Mouse (Mus musculus): ENCODE results near the gene Cfap126.

Cfap126 gene

GRCm38 (mm10) chr1:171094424-171094823 lies 19.3 kb upstream of the Cfap126 start:
- DNase-seq (ENCODE audit: low spot score in 2 of 2): no peak

- no peak for DNase-seq (ENCODE audit: low spot score in 2 of 2)
Observed at GRCm38 (mm10) chr1:171096110-171096964, 17.4 kb upstream of the Cfap126 start.

GRCm38 (mm10) chr1:171097136-171097535 lies 16.6 kb upstream of the Cfap126 start:
- DNase-seq (ENCODE audit: low spot score in 2 of 2): no peak

- no peak for DNase-seq (ENCODE audit: low spot score in 2 of 2)
Observed at GRCm38 (mm10) chr1:171097612-171098011, 16.1 kb upstream of the Cfap126 start.

- no peak for DNase-seq (ENCODE audit: low spot score in 2 of 2)
Observed at GRCm38 (mm10) chr1:171101033-171101432, 12.7 kb upstream of the Cfap126 start.

- peak; percentile 85 to 89 for DNase-seq (ENCODE audit: low spot score in 2 of 2)
Observed at GRCm38 (mm10) chr1:171101733-171102546, 11.8 kb upstream of the Cfap126 start.

- DNase-seq (ENCODE audit: low spot score in 2 of 2): peak; percentile 79 to 80
Observed at GRCm38 (mm10) chr1:171102547-171103177, 11.1 kb upstream of the Cfap126 start.

GRCm38 (mm10) chr1:171103179-171103840 lies 10.4 kb upstream of the Cfap126 start:
- DNase-seq (ENCODE audit: low spot score in 2 of 2): no peak

- no peak for DNase-seq (ENCODE audit: low spot score in 2 of 2)
Observed at GRCm38 (mm10) chr1:171105226-171105625, 8.5 kb upstream of the Cfap126 start.

GRCm38 (mm10) chr1:171109620-171110019 lies 4.1 kb upstream of the Cfap126 start:
- no peak for DNase-seq (ENCODE audit: low spot score in 2 of 2)

GRCm38 (mm10) chr1:171110659-171111019 lies 3.1 kb upstream of the Cfap126 start:
- DNase-seq (ENCODE audit: low spot score in 2 of 2): no peak

GRCm38 (mm10) chr1:171111020-171111780 lies 2.5 kb upstream of the Cfap126 start:
- peak; percentile 91 to 93 for DNase-seq (ENCODE audit: low spot score in 2 of 2)

- peak in 1 of 2 experiments; percentile 20 for DNase-seq (ENCODE audit: low spot score in 2 of 2)
Observed at GRCm38 (mm10) chr1:171111781-171112575, 1.7 kb upstream of the Cfap126 start.

GRCm38 (mm10) chr1:171112986-171113385 lies 732 bp upstream of the Cfap126 start:
- no peak for DNase-seq (ENCODE audit: low spot score in 2 of 2)

GRCm38 (mm10) chr1:171116280-171116679 lies 2.6 kb downstream of the Cfap126 start:
- DNase-seq (ENCODE audit: low spot score in 2 of 2): no peak

- DNase-seq (ENCODE audit: low spot score in 2 of 2): peak in 1 of 2 experiments; percentile 21
Observed at GRCm38 (mm10) chr1:171118269-171118684, 4.6 kb downstream of the Cfap126 start.

GRCm38 (mm10) chr1:171118996-171119395 lies 5.3 kb downstream of the Cfap126 start:
- no peak for DNase-seq (ENCODE audit: low spot score in 2 of 2)

- no peak for DNase-seq (ENCODE audit: low spot score in 2 of 2)
Observed at GRCm38 (mm10) chr1:171119405-171119804, 5.7 kb downstream of the Cfap126 start.

- no peak for DNase-seq (ENCODE audit: low spot score in 2 of 2)
Observed at GRCm38 (mm10) chr1:171120893-171121292, 7.2 kb downstream of the Cfap126 start.

GRCm38 (mm10) chr1:171121839-171122238 lies 8.1 kb downstream of the Cfap126 start:
- no peak for DNase-seq (ENCODE audit: low spot score in 2 of 2)
